Mouse (Mus musculus): ENCODE measurements around the gene Pdcd2.

DNA sequence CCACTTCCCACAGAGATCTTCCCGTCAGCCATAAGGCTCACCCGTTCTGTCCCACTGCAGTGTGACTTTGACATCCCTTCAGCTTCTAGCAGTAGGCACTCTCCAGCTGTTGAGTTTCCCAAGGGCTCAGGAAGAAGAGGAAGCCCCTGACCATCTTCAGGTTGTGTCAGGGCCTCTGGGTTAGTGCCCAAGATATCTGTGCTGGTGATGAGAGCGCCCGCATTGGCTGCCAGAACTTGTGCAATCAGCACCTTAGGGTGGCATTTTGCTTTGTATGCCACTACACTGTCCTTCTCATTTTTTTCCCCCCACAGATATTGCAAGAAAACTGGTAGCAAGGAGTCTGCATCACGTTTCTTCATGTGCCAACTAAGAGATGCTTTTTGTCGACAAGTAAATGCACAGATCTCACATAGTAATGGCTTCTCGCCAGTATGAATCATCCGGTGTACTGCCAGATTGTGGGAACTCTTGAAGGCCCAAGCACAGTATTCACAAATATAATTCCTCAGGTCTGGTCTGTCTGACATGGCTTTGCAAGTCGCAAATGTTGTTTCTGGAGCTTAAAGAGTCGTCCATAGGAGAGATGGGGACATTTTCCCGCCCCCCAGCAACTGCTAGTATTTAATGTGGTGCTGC is 8.2 kb upstream of the Pdcd2 start:
- no peak for TF ChIP-seq CTCF (IDR thresholded peaks at IDR 0.05; ENCODE audit: control insufficient read depth, insufficient read depth, insufficient replicate concordance, low read depth, low read length)
- TF ChIP-seq POLR2A (IDR thresholded peaks at IDR 0.05; ENCODE audit: control insufficient read depth, low read depth, low read length): no peak
